Mouse (Mus musculus) forebrain, embryonic 15.5 days (tissue): ENCODE results near the gene Chst12. TPM values are rescaled to one million over a fixed set of nuclear protein-coding genes. Genes with fewer than 3 reads are reported as not detected.

ENCODE experiments used
- ATAC-seq: fragments of 200-750 bp; cut with Nextera tagmentation; replicated peaks from 2 replicates; pipeline ENCODE4 v1.8.0; 2017; ENCODE audit warnings: mild to moderate bottlenecking, moderate TSS enrichment, moderate library complexity
- H3K27ac ChIP-seq: fragments of 300-500 bp; sonication (generic); replicated peaks from 2 replicates; pipeline ENCODE4 v1.5.1; 2015; ENCODE audit warnings: mild to moderate bottlenecking, inconsistent platforms
- H3K27me3 ChIP-seq: fragments of 300-500 bp; sonication (generic); 2 replicates; pipeline ENCODE4 v1.6.1; 2015; ENCODE audit warnings: inconsistent platforms
- H3K36me3 ChIP-seq: fragments of 300-500 bp; sonication (generic); 2 replicates; pipeline ENCODE4 v1.6.1; 2015; ENCODE audit warnings: mild to moderate bottlenecking, inconsistent platforms
- H3K4me1 ChIP-seq: fragments of 300-500 bp; sonication (generic); 2 replicates; pipeline ENCODE4 v1.6.1; 2015; ENCODE audit warnings: inconsistent platforms
- H3K4me2 ChIP-seq: fragments of 300-500 bp; sonication (generic); replicated peaks from 2 replicates; pipeline ENCODE4 v1.6.1; 2015; ENCODE audit warnings: mild to moderate bottlenecking, inconsistent platforms
- H3K4me3 ChIP-seq: fragments of 300-500 bp; sonication (generic); 2 replicates; pipeline ENCODE4 v1.5.1; 2015; ENCODE audit warnings: mild to moderate bottlenecking, inconsistent platforms
- H3K9ac ChIP-seq: fragments of 300-500 bp; sonication (generic); replicated peaks from 2 replicates; pipeline ENCODE4 v1.6.1; 2015; ENCODE audit warnings: mild to moderate bottlenecking, inconsistent platforms
- H3K9me3 ChIP-seq: fragments of 300-500 bp; sonication (generic); 2 replicates; pipeline ENCODE4 v1.6.1; 2016; ENCODE audit warnings: inconsistent platforms
- WGBS: fragments of 180-500 bp; shearing (Covaris S2); methylation state at CpG from one replicate; pipeline ENCODE4 v1.1.7; 2015; ENCODE audit warnings: mixed read lengths; 5-methylcytosine and 5-hydroxymethylcytosine counted together
- polyA plus RNA-seq: library from polyadenylated mRNA; unstranded; fragments of >200 nt; fragmentation: Nextera tagmentation; extraction: Ambion mirVana; gene quantifications from 2 replicates; pipeline ENCODE4 v1.2.1, GENCODE M21; 2015

Gene Chst12
- polyA plus RNA-seq, 1 experiment from 2014 or later, result 19.0 TPM

DNA sequence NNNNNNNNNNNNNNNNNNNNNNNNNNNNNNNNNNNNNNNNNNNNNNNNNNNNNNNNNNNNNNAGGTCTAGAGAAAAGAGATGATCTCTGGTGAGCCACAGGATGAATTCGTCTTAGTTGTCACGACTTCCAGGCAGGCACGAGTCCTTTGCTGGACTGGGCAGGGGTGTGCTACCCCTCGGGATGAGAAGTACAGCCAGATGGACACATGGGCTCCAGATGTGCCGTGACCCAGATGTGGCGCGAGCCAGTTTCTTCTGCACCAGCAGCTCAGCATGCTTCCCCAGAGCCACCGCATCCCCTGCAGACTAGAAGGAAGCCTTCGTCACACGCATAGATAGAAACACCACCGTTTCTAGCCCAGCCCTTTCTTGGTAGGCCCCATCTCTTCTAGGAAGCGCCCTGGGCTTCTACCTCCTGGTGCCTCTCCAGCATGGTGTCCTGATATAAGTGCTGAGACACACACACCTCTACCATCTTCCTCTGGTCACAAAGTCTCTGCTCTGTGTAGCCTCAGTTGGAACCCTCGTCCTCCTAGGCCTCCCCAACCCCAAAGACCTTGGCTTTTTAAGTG is 32.8 kb downstream of the Chst12 start:
- no peak for ATAC-seq
- H3K4me3 ChIP-seq, result no peak overlapping the region
- H3K27ac ChIP-seq, result no peak overlapping the region
- H3K4me2 ChIP-seq, result no peak overlapping the region
- no peaks in the 10 kb centered on the region for H3K9me3 ChIP-seq
- H3K36me3 ChIP-seq, result no peaks in the 10 kb centered on the region
- H3K4me1 ChIP-seq, result peaks cover 11% of the 10 kb centered on the region
- H3K9ac ChIP-seq, result no peak overlapping the region
- no peaks in the 10 kb centered on the region for H3K27me3 ChIP-seq
- 80% methylated on average over 13 of the region's 13 CpGs for WGBS

GRCm38 (mm10) chr5:140540106-140540505 is 34.8 kb downstream of the Chst12 start:
- no peak overlapping the region for H3K9ac ChIP-seq
- no peaks in the 10 kb centered on the region for H3K27me3 ChIP-seq
- no peaks in the 10 kb centered on the region for H3K36me3 ChIP-seq
- no peak overlapping the region for H3K27ac ChIP-seq
- peak; percentile 23 for ATAC-seq
- no peak overlapping the region for H3K4me2 ChIP-seq
- no peaks in the 10 kb centered on the region for H3K9me3 ChIP-seq
- 10% methylated on average over 8 of the region's 8 CpGs for WGBS
- no peak overlapping the region for H3K4me3 ChIP-seq
- peaks cover 18% of the 10 kb centered on the region for H3K4me1 ChIP-seq

GRCm38 (mm10) chr5:140542811-140543575 is 37.6 kb downstream of the Chst12 start:
- Histone ChIP-seq H3K27me3 (no peaks in the 10 kb centered on the region), H3K9ac (no peak overlapping the region), H3K4me3 (no peak overlapping the region), H3K4me1 (peaks cover 12% of the 10 kb centered on the region), H3K36me3 (no peaks in the 10 kb centered on the region), H3K9me3 (no peaks in the 10 kb centered on the region), H3K4me2 (no peak overlapping the region), H3K27ac (peak overlapping the region; percentile 70)
- WGBS, result 32% methylated on average over 9 of the region's 9 CpGs
- peak; percentile 80 for ATAC-seq

GRCm38 (mm10) chr5:140545651-140546050 is 40.3 kb downstream of the Chst12 start:
- Histone ChIP-seq H3K4me1 (peaks cover 22% of the 10 kb centered on the region), H3K27ac (no peak overlapping the region), H3K27me3 (no peaks in the 10 kb centered on the region), H3K9ac (no peak overlapping the region), H3K9me3 (no peaks in the 10 kb centered on the region), H3K4me2 (no peak overlapping the region), H3K4me3 (no peak overlapping the region), H3K36me3 (no peaks in the 10 kb centered on the region)
- 66% methylated on average over 6 of the region's 6 CpGs for WGBS
- no peak for ATAC-seq

GRCm38 (mm10) chr5:140546332-140546731 is 41.0 kb downstream of the Chst12 start:
- WGBS, result 86% methylated on average over 19 of the region's 19 CpGs
- peaks cover 22% of the 10 kb centered on the region for H3K4me1 ChIP-seq
- H3K9ac ChIP-seq, result no peak overlapping the region

GRCm38 (mm10) chr5:140549306-140550047 is 44.1 kb downstream of the Chst12 start:
- Histone ChIP-seq H3K9ac (peak overlapping the region; percentile 17; the same call in 1 of the 2 replicates), H3K4me3 (0 out of 2 replicates have a peak overlapping the region, but pooled peaks have one; percentile 5), H3K36me3 (no peaks in the 10 kb centered on the region), H3K27me3 (no peaks in the 10 kb centered on the region), H3K4me1 (peaks cover 10% of the 10 kb centered on the region), H3K9me3 (no peaks in the 10 kb centered on the region), H3K27ac (peak overlapping the region; percentile 75), H3K4me2 (peak overlapping the region; percentile 18; the same call in 1 of the 2 replicates)
- 6% methylated on average over 17 of the region's 17 CpGs for WGBS
- peak; percentile 89 for ATAC-seq

More at GRCm38 (mm10) chr5:140546332-140546731, 41.0 kb downstream of the Chst12 start:
- no peak for ATAC-seq
- no peak overlapping the region for H3K27ac ChIP-seq
- no peaks in the 10 kb centered on the region for H3K36me3 ChIP-seq
- no peak overlapping the region for H3K4me2 ChIP-seq
- H3K27me3 ChIP-seq, result no peaks in the 10 kb centered on the region
- no peaks in the 10 kb centered on the region for H3K9me3 ChIP-seq
- H3K4me3 ChIP-seq, result no peak overlapping the region

- Histone ChIP-seq H3K27ac (no peak overlapping the region), H3K36me3 (no peaks in the 10 kb centered on the region), H3K4me3 (no peak overlapping the region), H3K9ac (no peak overlapping the region), H3K27me3 (no peaks in the 10 kb centered on the region), H3K4me2 (no peak overlapping the region), H3K4me1 (peaks cover 10% of the 10 kb centered on the region), H3K9me3 (no peaks in the 10 kb centered on the region)
- ATAC-seq, result no peak
- WGBS, result 94% methylated on average over 7 of the region's 7 CpGs
Observed at GRCm38 (mm10) chr5:140553719-140554118, 48.4 kb downstream of the Chst12 start.

DNA sequence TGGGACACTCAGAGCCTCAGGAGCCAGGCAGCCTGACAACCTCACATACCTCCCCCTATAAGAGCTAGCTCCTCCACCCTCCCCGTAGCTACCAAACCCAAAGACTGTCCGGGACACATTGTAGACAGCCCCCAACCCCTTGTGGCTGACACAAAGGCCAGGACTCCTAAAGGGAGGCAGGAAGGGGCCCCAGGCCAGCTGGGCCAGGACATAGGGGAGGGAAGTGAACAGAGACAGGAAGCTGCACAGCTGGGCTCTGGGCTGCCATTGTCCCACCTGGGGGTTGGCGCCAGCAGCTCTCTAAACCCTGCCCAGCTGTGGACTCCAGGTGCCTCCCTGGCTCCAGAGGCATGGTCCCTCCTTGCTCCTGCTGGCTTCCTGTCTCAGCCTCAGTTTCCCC is 51.5 kb downstream of the Chst12 start:
- 64% methylated on average over 3 of the region's 3 CpGs for WGBS
- ATAC-seq, result no peak
- Histone ChIP-seq H3K4me1 (no peaks in the 10 kb centered on the region), H3K36me3 (no peaks in the 10 kb centered on the region), H3K4me2 (no peak overlapping the region), H3K27ac (no peak overlapping the region), H3K4me3 (no peak overlapping the region), H3K9ac (no peak overlapping the region), H3K9me3 (no peaks in the 10 kb centered on the region), H3K27me3 (no peaks in the 10 kb centered on the region)

DNA sequence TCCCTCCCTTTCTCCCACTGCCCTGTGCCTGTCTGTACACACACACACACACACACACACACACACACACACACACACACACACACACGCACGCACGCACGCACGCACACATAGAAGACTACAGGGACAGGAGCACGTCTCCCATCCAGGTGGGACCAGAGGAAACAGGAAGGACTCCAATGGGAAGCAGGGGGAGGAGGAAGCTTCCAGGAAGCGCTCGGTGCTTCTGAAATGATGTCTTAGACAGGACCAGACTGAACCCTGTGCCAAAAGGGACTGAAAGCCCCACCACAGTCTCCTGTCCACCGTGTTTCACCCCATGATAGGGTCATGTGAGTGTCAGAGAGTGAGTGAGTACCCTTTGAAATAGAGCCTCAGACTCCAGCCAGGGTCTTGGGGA is 57.3 kb downstream of the Chst12 start:
- Histone ChIP-seq H3K9me3 (no peaks in the 10 kb centered on the region), H3K4me2 (no peak overlapping the region), H3K9ac (no peak overlapping the region), H3K4me3 (no peak overlapping the region), H3K27ac (no peak overlapping the region), H3K4me1 (peaks cover 5% of the 10 kb centered on the region; the same call in 1 of the 2 replicates), H3K27me3 (no peaks in the 10 kb centered on the region), H3K36me3 (no peaks in the 10 kb centered on the region)
- ATAC-seq, result no peak
- WGBS, result 88% methylated on average over 9 of the region's 9 CpGs

GRCm38 (mm10) chr5:140564896-140565295 is 59.5 kb downstream of the Chst12 start, which contains the start of gene Grifin:
Gene Grifin (minus strand): TSS chr5:140565071.
- H3K9me3 ChIP-seq, result no peaks in the 10 kb centered on the region
- H3K4me2 ChIP-seq, result no peak within 1 kb of the TSS
- 0 out of 2 replicates have a peak within 1 kb of the TSS, but pooled peaks have one; percentile 8 for H3K27ac ChIP-seq
- H3K36me3 ChIP-seq, result no peaks in the 10 kb centered on the region
- 85% methylated on average over 4 of the region's 4 CpGs for WGBS
- H3K9ac ChIP-seq, result no peak within 1 kb of the TSS
- H3K4me3 ChIP-seq, result no peak within 1 kb of the TSS
- H3K27me3 ChIP-seq, result no peaks in the 10 kb centered on the region
- peaks cover 6% of the 10 kb centered on the region; the same call in 1 of the 2 replicates for H3K4me1 ChIP-seq
- no peak for ATAC-seq

DNA sequence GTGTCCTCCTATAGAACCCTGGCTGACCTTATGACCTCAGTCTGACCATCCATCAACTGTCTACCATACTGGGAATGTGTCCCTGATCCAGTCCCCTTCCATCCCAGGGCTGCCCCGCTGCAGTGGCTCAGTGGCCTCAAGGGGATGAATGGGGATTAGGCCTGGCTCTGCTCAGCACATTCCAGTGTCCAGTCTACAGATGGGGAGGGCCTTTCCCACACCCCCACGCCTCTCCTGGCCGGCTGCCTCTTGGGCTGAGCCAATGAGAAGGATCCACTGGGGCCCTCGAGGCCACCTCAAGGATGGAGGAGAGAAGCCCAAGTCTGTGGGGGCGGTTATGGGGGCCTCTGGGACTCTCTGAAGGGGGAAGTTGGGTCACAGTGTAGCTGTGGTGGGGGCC is 60.1 kb downstream of the Chst12 start:
- H3K9me3 ChIP-seq, result no peaks in the 10 kb centered on the region
- no peaks in the 10 kb centered on the region for H3K36me3 ChIP-seq
- WGBS, result 20% methylated on average over 5 of the region's 5 CpGs
- no peak overlapping the region for H3K4me3 ChIP-seq
- ATAC-seq, result peak; percentile 56; the same call in 1 of the 2 replicates
- no peaks in the 10 kb centered on the region for H3K27me3 ChIP-seq
- H3K4me1 ChIP-seq, result peaks cover 6% of the 10 kb centered on the region; the same call in 1 of the 2 replicates
- H3K9ac ChIP-seq, result no peak overlapping the region
- H3K27ac ChIP-seq, result 0 out of 2 replicates have a peak overlapping the region, but pooled peaks have one; percentile 8
- H3K4me2 ChIP-seq, result no peak overlapping the region

GRCm38 (mm10) chr5:140565856-140566255 is 60.5 kb downstream of the Chst12 start:
- peaks cover 6% of the 10 kb centered on the region; the same call in 1 of the 2 replicates for H3K4me1 ChIP-seq
- no peaks in the 10 kb centered on the region for H3K27me3 ChIP-seq
- no peaks in the 10 kb centered on the region for H3K9me3 ChIP-seq
- H3K4me2 ChIP-seq, result no peak overlapping the region
- 49% methylated on average over 6 of the region's 6 CpGs for WGBS
- no peak overlapping the region for H3K4me3 ChIP-seq
- ATAC-seq, result 0 out of 2 replicates have a peak, but pooled peaks have one; percentile 21
- 0 out of 2 replicates have a peak overlapping the region, but pooled peaks have one; percentile 8 for H3K27ac ChIP-seq
- H3K36me3 ChIP-seq, result no peaks in the 10 kb centered on the region
- H3K9ac ChIP-seq, result no peak overlapping the region
